Mouse (Mus musculus) gastrocnemius, postnatal 25 days (tissue): Measurements from ENCODE around the gene Iqgap2. TPM values are rescaled to one million over a fixed set of nuclear protein-coding genes. Genes with fewer than 3 reads are reported as not detected.

Experiments used
- DNase-seq: peaks from one replicate; pipeline ENCODE4 v3.0.0; 2022
- total RNA-seq, 2 experiments: library from RNA; stranded (reverse); gene quantifications; 1 replicate in 1 of 2; 2 replicates in 1 of 2; pipeline ENCODE4 v1.2.3; 2021

The Iqgap2 gene
- total RNA-seq, 2 experiments from 2014 or later: 1.5 to 2.0 TPM

DNA sequence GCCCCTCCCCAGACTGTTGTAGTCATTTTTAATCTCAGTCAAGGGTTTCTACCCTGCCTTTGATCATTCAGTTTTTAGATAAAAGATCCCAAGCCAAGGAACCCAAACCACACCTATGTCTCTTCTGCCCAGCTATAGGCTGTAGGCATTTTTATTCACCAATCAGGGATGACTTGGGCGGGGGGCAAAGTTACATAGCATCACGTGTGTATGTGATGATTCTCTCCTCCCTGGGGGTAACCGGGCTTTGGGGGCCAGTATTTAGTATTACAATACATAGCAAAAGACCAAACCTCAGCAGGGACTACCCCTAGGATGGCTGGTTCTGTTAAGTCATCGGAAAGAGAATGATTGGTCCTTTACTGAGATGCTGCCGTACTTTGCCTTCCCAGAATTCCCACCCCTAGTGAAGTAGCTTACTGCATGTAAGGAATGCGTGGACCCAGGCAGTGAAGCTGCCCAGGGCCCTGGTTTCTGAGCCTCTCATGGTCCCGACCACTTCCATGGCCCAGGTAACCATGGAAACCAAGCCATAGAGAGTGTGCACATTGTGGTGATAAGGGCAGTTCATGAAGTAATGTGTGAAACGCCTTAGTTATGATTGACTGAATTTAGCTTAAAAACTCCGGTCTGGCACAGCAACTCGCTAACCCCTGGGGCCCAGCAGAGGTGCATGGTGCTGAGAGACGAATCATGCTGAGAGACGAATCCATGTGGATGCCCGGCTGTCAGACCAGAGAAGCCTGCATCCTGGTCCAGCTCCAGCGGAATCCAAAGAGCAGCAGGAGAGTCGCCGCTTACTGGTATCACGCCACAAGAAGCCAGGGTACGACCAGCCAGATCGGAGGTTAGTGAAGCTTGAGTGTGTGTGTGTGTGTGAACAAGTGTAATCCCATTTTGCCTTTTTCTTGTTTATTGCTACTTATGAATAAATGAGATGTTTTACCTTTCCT, 308.2 kb downstream of the Iqgap2 start:
- DNase-seq: no peak

GRCm38 (mm10) chr13:95581850-95582249, 309.9 kb downstream of the Iqgap2 start:
- DNase-seq: no peak

DNA sequence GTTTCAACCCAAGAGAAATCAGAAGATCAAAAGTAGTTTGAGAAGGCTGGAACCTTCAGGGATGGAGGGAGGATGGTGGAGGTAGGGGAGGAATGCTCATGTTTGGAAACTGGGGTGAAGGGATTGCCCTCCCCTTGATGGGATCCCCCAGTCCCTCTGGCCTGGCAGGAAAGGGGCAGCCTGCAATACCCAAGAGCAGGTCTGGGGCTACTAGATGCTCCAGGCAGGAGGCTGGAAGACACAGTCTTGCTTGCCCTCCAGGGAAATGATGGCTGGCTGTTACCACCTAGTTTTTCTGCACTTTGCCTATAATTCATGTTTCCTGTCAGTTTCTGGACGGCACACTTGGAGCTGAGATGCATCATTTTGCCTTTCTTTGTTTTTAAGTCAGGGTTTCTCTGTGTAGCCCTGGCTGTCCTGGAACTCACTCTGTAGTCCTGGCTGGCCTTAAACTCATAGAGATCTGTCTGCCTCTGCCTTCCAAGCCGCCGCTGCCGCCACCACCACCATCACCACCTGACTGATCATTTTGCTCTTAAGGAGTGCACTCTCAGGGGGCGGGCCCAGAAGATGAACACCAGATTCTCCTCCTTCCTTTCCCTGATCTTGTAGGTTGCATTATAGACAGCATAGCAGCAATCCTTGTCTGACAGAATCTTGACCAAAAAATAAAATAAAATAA, 313.6 kb downstream of the Iqgap2 start:
- no peak for DNase-seq

Other genes starting within 250 kb of the Iqgap2 start
- gene F2rl2, start 195.1 kb downstream of the Iqgap2 start, total RNA-seq: not detected
- 1 to 10 TPM; 7.3 to 9.2 TPM for gene Gm20075, start 189.5 kb upstream of the Iqgap2 start, total RNA-seq
- not detected for gene Gm17190, start 190.1 kb upstream of the Iqgap2 start, total RNA-seq
- gene Sv2c, start 240.7 kb upstream of the Iqgap2 start, total RNA-seq: under 1 TPM; 0.10 to 0.35 TPM